Comparison of ENCODE assay signal across 13 mouse cellular contexts in genomic region chr11:88628676-88629075, GRCm38 (mm10).
A peak's percentile ranks its signal among the peaks of the same experiment; 100 is the strongest.
DNase-seq lines count a peak whose midpoint lies in the region; ATAC-seq and TF ChIP-seq lines count a peak whose summit lies in the region.
"Had no signal": no experiment of that assay in that cellular context is flagged by ENCODE, and none has a peak within 500 bp of the region (broad histone marks: within the 10 kb centered on the region; RNA-seq: fewer than 3 reads in every experiment).

No protein-coding gene starts in this region.

- 71% methylated on average over 3 of the region's 3 CpGs for WGBS in forebrain, embryonic 10.5 days
- WGBS in forebrain, postnatal 0 days = 60% methylated on average over 3 of the region's 3 CpGs
- WGBS in midbrain, embryonic 13.5 days = 67% methylated on average over 3 of the region's 3 CpGs
- 47% methylated on average over 3 of the region's 3 CpGs for WGBS in stomach, postnatal 0 days

- peak overlapping the region; percentile 95 for H3K27ac ChIP-seq in forebrain, embryonic 10.5 days
- H3K27ac ChIP-seq in forebrain, postnatal 0 days (ENCODE audit: low read depth, low read length) = no peak overlapping the region
- peak overlapping the region; percentile 87 for H3K27ac ChIP-seq in midbrain, embryonic 13.5 days
- H3K27ac ChIP-seq in stomach, postnatal 0 days (replicated peaks) = peak overlapping the region; percentile 49; the same call in 1 of the 2 replicates
- H3K27ac ChIP-seq: heart, embryonic 15.5 days had no signal

- peaks cover 39% of the 10 kb centered on the region for H3K36me3 ChIP-seq in forebrain, embryonic 10.5 days (replicated peaks)
- H3K36me3 ChIP-seq in forebrain, postnatal 0 days (ENCODE audit: insufficient read depth) = no peaks in the 10 kb centered on the region
- H3K36me3 ChIP-seq in midbrain, embryonic 13.5 days = 0 out of 2 replicates have a peak, but pooled peaks cover 2% of the 10 kb centered on the region
- no peaks in the 10 kb centered on the region for H3K36me3 ChIP-seq in stomach, postnatal 0 days (ENCODE audit: control insufficient read depth, insufficient read depth, low read length)
- H3K36me3 ChIP-seq: heart, embryonic 15.5 days; intestine, embryonic 15.5 days had no signal

- H3K9ac ChIP-seq in forebrain, postnatal 0 days = no peak overlapping the region
- H3K9ac ChIP-seq in midbrain, embryonic 13.5 days (replicated peaks) = no peak overlapping the region
- no peak overlapping the region for H3K9ac ChIP-seq in stomach, postnatal 0 days (ENCODE audit: low read length)
- H3K9ac ChIP-seq: heart, embryonic 15.5 days; intestine, embryonic 15.5 days had no signal

- no peak overlapping the region for H3K4me2 ChIP-seq in forebrain, postnatal 0 days (ENCODE audit: low read depth)
- H3K4me2 ChIP-seq in midbrain, embryonic 13.5 days (replicated peaks) = no peak overlapping the region
- H3K4me2 ChIP-seq in stomach, postnatal 0 days (replicated peaks; ENCODE audit: low read depth) = no peak overlapping the region
- H3K4me2 ChIP-seq: heart, embryonic 15.5 days; intestine, embryonic 15.5 days had no signal

- TF ChIP-seq CTCF in forebrain, postnatal 0 days (IDR thresholded peaks at IDR 0.05; ENCODE audit: low read depth) = no peak
- TF ChIP-seq CTCF in stomach, postnatal 0 days (IDR thresholded peaks at IDR 0.05; ENCODE audit: low read depth) = no peak

- no peaks in the 10 kb centered on the region for H3K27me3 ChIP-seq in forebrain, embryonic 10.5 days (ENCODE audit: poor library complexity, severe bottlenecking)
- no peaks in the 10 kb centered on the region for H3K27me3 ChIP-seq in forebrain, postnatal 0 days (ENCODE audit: insufficient read depth, low read length)
- H3K27me3 ChIP-seq in midbrain, embryonic 13.5 days = no peaks in the 10 kb centered on the region
- no peaks in the 10 kb centered on the region for H3K27me3 ChIP-seq in stomach, postnatal 0 days (ENCODE audit: control insufficient read depth, insufficient read depth, low read length)
- H3K27me3 ChIP-seq: heart, embryonic 15.5 days; intestine, embryonic 15.5 days had no signal

- no peak for ATAC-seq in forebrain, postnatal 0 days
- ATAC-seq in midbrain, embryonic 13.5 days = no peak
- no peak for ATAC-seq in stomach, postnatal 0 days (ENCODE audit: low FRiP score, low TSS enrichment)

- H3K4me3 ChIP-seq in forebrain, embryonic 10.5 days = no peak overlapping the region
- H3K4me3 ChIP-seq in forebrain, postnatal 0 days (ENCODE audit: low read depth, low read length) = no peak overlapping the region
- H3K4me3 ChIP-seq in midbrain, embryonic 13.5 days (replicated peaks) = no peak overlapping the region
- no peak overlapping the region for H3K4me3 ChIP-seq in stomach, postnatal 0 days (ENCODE audit: low read depth, low read length)
- H3K4me3 ChIP-seq: heart, embryonic 15.5 days; intestine, embryonic 15.5 days; limb, embryonic 10.5 days had no signal

- no peak for DNase-seq in forebrain, embryonic 10.5 days (ENCODE audit: extremely low spot score, low spot score)
- DNase-seq in forebrain, postnatal 0 days = no peak
- DNase-seq in urinary bladder, adult 18-20 months (ENCODE audit: low spot score in 2 of 2) = peak; percentile 52 to 54
- DNase-seq in urinary bladder, postnatal 10 days (ENCODE audit: low spot score) = no peak
- peak; percentile 28 for DNase-seq in stomach, postnatal 0 days (ENCODE audit: low spot score)
- no peak for DNase-seq in adipocyte (ENCODE audit: low spot score)
- no peak for DNase-seq in embryo, embryonic 11 days
- DNase-seq: gastrocnemius, postnatal 10 days had no signal

- TF ChIP-seq EP300 in stomach, postnatal 0 days (optimal IDR thresholded peaks at IDR 0.05) = no peak

- H3K9me3 ChIP-seq in forebrain, embryonic 10.5 days = no peaks in the 10 kb centered on the region
- H3K9me3 ChIP-seq in forebrain, postnatal 0 days (ENCODE audit: low read length) = no peaks in the 10 kb centered on the region
- H3K9me3 ChIP-seq in midbrain, embryonic 13.5 days = no peaks in the 10 kb centered on the region
- H3K9me3 ChIP-seq in stomach, postnatal 0 days (ENCODE audit: control insufficient read depth, low read length) = no peaks in the 10 kb centered on the region
- H3K9me3 ChIP-seq: G1E; heart, embryonic 15.5 days; intestine, embryonic 15.5 days; limb, embryonic 10.5 days had no signal

- H3K4me1 ChIP-seq in forebrain, embryonic 10.5 days = peaks cover 97% of the 10 kb centered on the region
- H3K4me1 ChIP-seq in forebrain, postnatal 0 days (ENCODE audit: insufficient read depth) = no peaks in the 10 kb centered on the region
- H3K4me1 ChIP-seq in midbrain, embryonic 13.5 days (replicated peaks) = peaks cover 86% of the 10 kb centered on the region
- H3K4me1 ChIP-seq in stomach, postnatal 0 days (replicated peaks; ENCODE audit: control insufficient read depth, insufficient read depth) = no peaks in the 10 kb centered on the region

Comparison
In these comparisons a context has a peak if more than half of its experiments do, and no peak if none do; other contexts are left out.
1. DNase-seq: peak in urinary bladder, adult 18-20 months (2 of 2) and stomach, postnatal 0 days (single experiment); none in forebrain, embryonic 10.5 days (single experiment), forebrain, postnatal 0 days (single experiment), urinary bladder, postnatal 10 days (single experiment), adipocyte (single experiment) and embryo, embryonic 11 days (single experiment).